Mouse (Mus musculus) kidney, postnatal 0 days (tissue): ENCODE measurements around the gene Sncg. TPM values are rescaled to one million over a fixed set of nuclear protein-coding genes. Genes with fewer than 3 reads are reported as not detected.
A peak's percentile ranks its signal among the peaks of the same experiment; 100 is the strongest.
"Not testable (repeated sequence)": the region's sequence is repeated elsewhere in the genome, so short reads cannot be mapped to it uniquely, and the experiment has no call there.

ENCODE experiments used
- ATAC-seq: fragments of 200-750 bp; cut with Nextera tagmentation; replicated peaks from 2 replicates; pipeline ENCODE4 v1.8.0; 2017; ENCODE audit warnings: low read depth, moderate number of reproducible peaks, moderate TSS enrichment, moderate library complexity; ENCODE audit not compliant: low FRiP score
- DNase-seq: peaks from one replicate; pipeline ENCODE4 v3.0.0-alpha.2; 2016; ENCODE audit warnings: low spot score
- H3K27ac ChIP-seq: fragments of 300-500 bp; sonication (generic); 2 replicates; pipeline ENCODE4 v1.5.1; 2014; ENCODE audit warnings: mild to moderate bottlenecking
- H3K27me3 ChIP-seq: fragments of 300-500 bp; sonication (generic); 2 replicates; pipeline ENCODE4 v1.6.1; 2014; ENCODE audit warnings: low read length, mixed read lengths; ENCODE audit not compliant: insufficient read depth
- H3K36me3 ChIP-seq: fragments of 300-500 bp; sonication (generic); 2 replicates; pipeline ENCODE4 v1.6.1; 2014; ENCODE audit warnings: low read length, mixed read lengths; ENCODE audit not compliant: insufficient read depth
- H3K4me1 ChIP-seq: fragments of 300-500 bp; sonication (generic); replicated peaks from 2 replicates; pipeline ENCODE4 v1.6.1; 2014; ENCODE audit warnings: antibody characterized with exemption, low read length, mixed read lengths; ENCODE audit not compliant: insufficient read depth
- H3K4me2 ChIP-seq: fragments of 300-500 bp; sonication (generic); 2 replicates; pipeline ENCODE4 v1.6.1; 2014; ENCODE audit warnings: mild to moderate bottlenecking, low read length, moderate library complexity, mixed read lengths
- H3K4me3 ChIP-seq: fragments of 300-500 bp; sonication (generic); replicated peaks from 2 replicates; pipeline ENCODE4 v1.5.1; 2014; ENCODE audit warnings: low read depth, low read length
- H3K9ac ChIP-seq: fragments of 300-500 bp; sonication (generic); 2 replicates; pipeline ENCODE4 v1.6.1; 2014; ENCODE audit warnings: low read depth, low read length
- H3K9me3 ChIP-seq: fragments of 300-500 bp; sonication (generic); replicated peaks from 2 replicates; pipeline ENCODE4 v1.6.1; 2016; ENCODE audit warnings: low read length, inconsistent platforms, mixed read lengths
- CTCF ChIP-seq: IDR thresholded peaks from 2 replicates; pipeline ENCODE4 v1.5.1; 2016; ENCODE audit warnings: antibody characterized with exemption, low read depth, mild to moderate bottlenecking, moderate library complexity
- WGBS: fragments of 180-500 bp; shearing (Covaris S2); extraction: QIAGEN DNeasy Blood & Tissue Kit; methylation state at CpG from one replicate; pipeline ENCODE4 v1.1.7; 2014; 5-methylcytosine and 5-hydroxymethylcytosine counted together
- polyA plus RNA-seq: library from polyadenylated mRNA; unstranded; fragments of >200 nt; fragmentation: Nextera tagmentation; extraction: Ambion mirVana; gene quantifications from 2 replicates; pipeline ENCODE4 v1.2.1, GENCODE M21; 2015

The Sncg gene
- 5.3 and 5.5 TPM in 2 replicates for polyA plus RNA-seq

DNA sequence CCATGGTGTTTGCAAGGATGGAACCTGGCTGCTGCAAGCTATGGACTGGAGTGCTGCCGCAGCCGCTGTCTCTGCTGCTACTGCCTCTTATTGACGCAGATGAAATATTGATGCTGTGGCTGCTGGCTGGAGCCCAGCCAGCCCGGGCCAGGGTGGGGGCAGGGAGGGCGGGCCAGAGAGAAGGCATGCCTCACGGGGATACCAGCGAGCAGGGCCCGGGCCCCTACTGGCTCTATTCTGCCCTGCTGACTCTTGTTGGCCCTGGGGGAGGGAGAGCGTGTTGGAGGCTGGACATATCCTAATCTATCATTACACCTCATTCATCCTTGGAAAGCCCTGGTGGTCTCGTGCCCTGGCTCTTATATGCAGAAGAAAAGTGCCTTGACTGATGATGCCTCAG lies at the start of gene Sncg:
Gene Sncg, minus strand, starts transcription at position 213 of the 400 bp plus-strand sequence.
- WGBS: 33% methylated on average over 10 of the region's 10 CpGs

DNA sequence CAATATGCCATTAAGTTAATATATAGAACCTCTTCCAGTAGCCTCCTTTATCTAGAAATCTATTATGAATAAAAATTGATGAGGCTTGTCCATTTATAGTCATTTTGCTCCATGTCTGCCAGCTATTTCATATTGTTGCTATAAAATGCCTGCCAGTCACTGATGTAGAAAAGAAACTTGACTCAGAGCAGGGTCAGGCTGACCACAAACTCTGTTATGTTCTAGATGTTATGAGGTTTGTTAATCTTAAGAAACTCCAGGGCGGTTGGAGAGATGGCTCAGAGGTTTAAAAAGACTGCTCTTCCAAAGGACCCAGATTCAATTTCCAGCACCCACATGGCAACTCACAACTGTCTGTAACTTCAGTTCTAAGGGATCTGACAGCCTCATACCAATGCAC lies 46.5 kb upstream of the Sncg start:
- no peaks in the 10 kb centered on the region for H3K4me1 ChIP-seq
- H3K27ac ChIP-seq: no peak overlapping the region
- H3K4me3 ChIP-seq: no peak overlapping the region
- H3K4me2 ChIP-seq: no peak overlapping the region
- H3K9me3 ChIP-seq: no peaks in the 10 kb centered on the region
- TF ChIP-seq CTCF: no peak
- DNase-seq: no peak
- no peaks in the 10 kb centered on the region for H3K27me3 ChIP-seq
- no peak for ATAC-seq
- peaks cover 36% of the 10 kb centered on the region; the same call in 1 of the 2 replicates for H3K36me3 ChIP-seq
- 73% methylated on average over 1 of the region's 1 CpGs for WGBS
- H3K9ac ChIP-seq: no peak overlapping the region

More for the DNA sequence above, at the start of gene Sncg:
- Histone ChIP-seq H3K36me3 (no peaks in the 10 kb centered on the region), H3K9ac (0 out of 2 replicates have a peak within 1 kb of the TSS, but pooled peaks have one; percentile 35), H3K4me3 (peak within 1 kb of the TSS; percentile 21), H3K4me1 (peaks cover 11% of the 10 kb centered on the region), H3K4me2 (peak within 1 kb of the TSS; percentile 49), H3K27ac (peak within 1 kb of the TSS; percentile 25; the same call in 1 of the 2 replicates), H3K9me3 (no peaks in the 10 kb centered on the region), H3K27me3 (no peaks in the 10 kb centered on the region)
- no peak for TF ChIP-seq CTCF
- ATAC-seq (no peak), DNase-seq (peak; percentile 27)

DNA sequence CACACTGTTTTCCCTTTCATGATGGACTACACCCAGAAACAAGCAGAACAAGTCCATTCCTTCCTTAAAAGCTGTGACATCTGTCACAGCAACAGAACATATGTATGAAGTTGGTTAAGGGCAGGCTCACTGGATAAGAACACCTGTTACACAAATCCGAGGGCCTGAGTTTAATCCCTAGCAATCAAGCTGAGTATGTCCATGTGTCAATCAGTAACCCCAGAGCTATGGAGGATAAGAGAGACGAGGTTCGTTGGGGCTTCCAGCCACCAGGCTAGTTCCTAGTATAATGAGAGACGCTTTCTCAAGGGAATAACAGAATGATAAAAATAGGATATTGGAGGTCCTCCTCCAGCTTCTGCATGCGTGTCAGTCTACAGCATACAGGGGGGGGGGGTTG lies 42.9 kb upstream of the Sncg start:
- ATAC-seq (no peak), DNase-seq (no peak)
- Histone ChIP-seq H3K27me3 (no peaks in the 10 kb centered on the region), H3K4me3 (no peak overlapping the region), H3K27ac (no peak overlapping the region), H3K9me3 (no peaks in the 10 kb centered on the region), H3K4me1 (no peaks in the 10 kb centered on the region), H3K36me3 (peaks cover 26% of the 10 kb centered on the region; the same call in 1 of the 2 replicates), H3K9ac (no peak overlapping the region), H3K4me2 (no peak overlapping the region)
- TF ChIP-seq CTCF: no peak
- WGBS: 77% methylated on average over 5 of the region's 5 CpGs

DNA sequence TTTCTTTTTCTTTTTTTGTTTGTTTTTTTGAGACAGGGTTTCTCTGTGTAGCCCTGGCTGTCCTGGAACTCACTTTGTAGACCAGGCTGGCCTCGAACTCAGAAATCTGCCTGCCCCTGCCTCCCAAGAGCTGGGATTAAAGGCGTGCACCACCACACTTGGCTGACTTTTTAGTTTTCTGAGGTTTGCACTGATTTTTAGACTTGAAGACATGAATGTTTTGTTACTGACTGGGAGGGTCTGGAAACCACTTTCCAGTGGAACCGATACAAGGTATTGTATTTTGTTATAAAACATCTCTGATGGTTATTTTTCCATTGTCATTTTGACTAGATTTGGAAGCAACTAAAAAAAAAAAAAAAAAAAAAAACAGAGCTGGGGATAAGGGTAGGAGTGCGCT lies 42.4 kb upstream of the Sncg start:
- peaks cover 25% of the 10 kb centered on the region; the same call in 1 of the 2 replicates for H3K36me3 ChIP-seq
- ATAC-seq, H3K27ac ChIP-seq, H3K4me3 ChIP-seq, H3K4me2 ChIP-seq, DNase-seq, H3K27me3 ChIP-seq, H3K9me3 ChIP-seq, H3K4me1 ChIP-seq, H3K9ac ChIP-seq: not testable (repeated sequence)
- 95% methylated on average over 4 of the region's 4 CpGs for WGBS

DNA sequence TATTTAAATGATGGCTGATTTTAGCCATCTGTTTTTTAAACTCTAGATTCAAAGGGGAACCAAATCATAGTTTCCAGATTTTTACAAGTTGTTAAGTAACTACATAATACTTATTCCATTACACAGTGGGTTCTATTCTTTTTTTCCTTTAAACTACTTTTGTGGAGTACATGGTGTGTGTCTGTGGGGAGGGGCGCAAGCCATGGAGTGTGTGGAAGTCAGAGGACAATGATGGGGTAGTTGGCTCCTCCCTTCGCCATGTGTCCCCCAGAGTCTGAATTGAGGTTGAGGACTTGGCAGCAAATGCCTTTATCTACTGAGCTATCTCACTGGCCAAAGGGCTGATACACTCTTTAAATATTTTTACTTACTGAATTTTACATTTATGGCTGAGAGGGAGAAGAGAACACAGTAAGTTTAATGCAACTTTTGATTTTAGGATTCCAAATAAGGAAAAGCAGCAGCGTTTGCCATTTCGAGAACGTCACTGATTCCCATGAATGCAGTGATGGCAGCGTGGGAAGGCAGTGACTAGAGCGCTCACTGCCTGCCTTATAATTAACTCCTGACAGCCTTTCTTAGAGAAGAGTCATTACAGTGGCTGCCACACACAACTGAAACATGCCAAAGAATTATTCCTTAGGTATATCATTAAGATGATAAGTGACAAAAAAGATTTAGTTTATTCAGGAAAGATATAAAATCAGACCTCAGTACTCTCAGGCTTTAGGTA lies 37.7 kb upstream of the Sncg start:
- DNase-seq (no peak), ATAC-seq (no peak)
- H3K9me3 ChIP-seq: no peaks in the 10 kb centered on the region
- whole genome bisulfite sequencing: 87% methylated on average over 7 of the region's 7 CpGs
- H3K4me1 ChIP-seq: no peaks in the 10 kb centered on the region
- no peak overlapping the region for H3K4me3 ChIP-seq
- H3K36me3 ChIP-seq: peaks cover 20% of the 10 kb centered on the region; the same call in 1 of the 2 replicates
- no peaks in the 10 kb centered on the region for H3K27me3 ChIP-seq
- no peak overlapping the region for H3K4me2 ChIP-seq
- H3K9ac ChIP-seq: no peak overlapping the region
- no peak overlapping the region for H3K27ac ChIP-seq
- no peak for TF ChIP-seq CTCF

DNA sequence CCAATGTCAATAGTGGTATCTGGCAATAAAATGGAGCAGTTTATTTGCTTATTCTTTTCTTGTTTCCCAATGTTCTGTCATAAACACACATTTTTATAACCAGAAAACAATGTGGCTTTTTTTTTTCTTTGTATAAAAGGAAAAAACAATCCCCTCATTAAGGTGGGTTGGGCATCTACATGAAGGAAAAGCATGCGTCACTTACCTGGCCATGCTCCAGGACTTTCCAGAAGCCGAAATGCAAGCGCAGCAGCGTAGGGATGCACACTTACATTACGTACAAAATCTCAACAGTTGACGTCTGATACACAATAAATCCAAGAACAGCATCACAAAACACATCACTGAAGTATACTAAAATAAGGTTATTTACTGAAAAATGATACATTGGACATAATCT lies 36.1 kb upstream of the Sncg start:
- Histone ChIP-seq H3K9me3 (no peaks in the 10 kb centered on the region), H3K4me3 (no peak overlapping the region), H3K4me2 (no peak overlapping the region), H3K4me1 (no peaks in the 10 kb centered on the region), H3K27ac (no peak overlapping the region), H3K36me3 (peaks cover 27% of the 10 kb centered on the region; the same call in 1 of the 2 replicates), H3K27me3 (no peaks in the 10 kb centered on the region), H3K9ac (no peak overlapping the region)
- ATAC-seq (no peak), DNase-seq (no peak)
- TF ChIP-seq CTCF: no peak
- WGBS: 94% methylated on average over 6 of the region's 6 CpGs
